Comparison of ENCODE assay signal across 18 mouse cellular contexts in the genomic region with DNA sequence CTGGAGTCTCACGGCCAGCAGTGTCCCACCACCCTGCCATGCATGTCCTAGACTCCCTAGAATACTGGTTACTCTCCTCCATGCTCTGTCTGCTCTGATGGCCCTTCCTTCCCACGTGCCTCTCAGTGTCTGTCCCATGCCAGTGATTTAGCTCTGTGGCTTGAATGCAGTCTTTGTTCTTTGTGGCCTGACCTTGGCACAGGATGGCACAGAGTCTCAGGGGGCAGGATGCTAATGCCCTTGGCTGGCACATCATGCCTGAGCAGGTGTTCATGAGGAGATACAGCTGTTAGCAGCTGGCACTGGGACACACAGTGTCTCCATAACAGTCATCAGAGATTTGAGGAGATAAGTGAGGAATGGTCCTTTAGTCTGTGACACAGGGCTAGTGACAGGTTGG. TPM values are rescaled to one million over a fixed set of nuclear protein-coding genes. Genes with fewer than 3 reads are reported as not detected.
DNase-seq lines count a peak whose midpoint lies in the region; ATAC-seq and TF ChIP-seq lines count a peak whose summit lies in the region.
"Had no signal": no experiment of that assay in that cellular context is flagged by ENCODE, and none has a peak within 500 bp of the region (broad histone marks: within the 10 kb centered on the region; RNA-seq: fewer than 3 reads in every experiment).

No protein-coding gene starts in this region.

- H3K9me3 ChIP-seq in forebrain, postnatal 0 days (ENCODE audit: low read length) = no peaks in the 10 kb centered on the region
- H3K9me3 ChIP-seq in forebrain, embryonic 11.5 days (ENCODE audit: control insufficient read depth, low read length) = no peaks in the 10 kb centered on the region
- no peaks in the 10 kb centered on the region for H3K9me3 ChIP-seq in midbrain, embryonic 13.5 days
- H3K9me3 ChIP-seq in midbrain, embryonic 16.5 days (replicated peaks; ENCODE audit: control insufficient read depth, low read length, poor library complexity, severe bottlenecking) = no peaks in the 10 kb centered on the region
- H3K9me3 ChIP-seq in heart, embryonic 10.5 days = no peaks in the 10 kb centered on the region
- H3K9me3 ChIP-seq: heart, embryonic 12.5 days had no signal

- no peak overlapping the region for H3K4me3 ChIP-seq in forebrain, postnatal 0 days (ENCODE audit: low read depth, low read length)
- H3K4me3 ChIP-seq in forebrain, embryonic 11.5 days (ENCODE audit: low read depth, low read length) = no peak overlapping the region
- H3K4me3 ChIP-seq in layer of hippocampus, adult 2 months = no peak overlapping the region
- no peak overlapping the region for H3K4me3 ChIP-seq in midbrain, embryonic 13.5 days (replicated peaks)
- no peak overlapping the region for H3K4me3 ChIP-seq in midbrain, embryonic 16.5 days (ENCODE audit: low read depth, low read length)
- no peak overlapping the region for H3K4me3 ChIP-seq in heart, embryonic 10.5 days
- H3K4me3 ChIP-seq: heart, embryonic 12.5 days had no signal

- TF ChIP-seq CTCF in forebrain, postnatal 0 days (IDR thresholded peaks at IDR 0.05; ENCODE audit: low read depth) = no peak
- TF ChIP-seq CTCF in layer of hippocampus, adult 2 months (conservative IDR thresholded peaks at IDR 0.05) = no peak

- intact Hi-C loops in left cerebral cortex, postnatal 4 days (cut with DNase I) = no loop called here

- WGBS in forebrain, postnatal 0 days = 49% methylated on average over 2 of the region's 2 CpGs
- 84% methylated on average over 2 of the region's 2 CpGs for WGBS in forebrain, embryonic 11.5 days
- WGBS in midbrain, embryonic 13.5 days = 70% methylated on average over 2 of the region's 2 CpGs
- WGBS in midbrain, embryonic 16.5 days = 62% methylated on average over 2 of the region's 2 CpGs
- WGBS in heart, embryonic 10.5 days = 75% methylated on average over 2 of the region's 2 CpGs

- ATAC-seq in forebrain, postnatal 0 days = 0 out of 2 replicates have a peak, but pooled peaks have one; percentile 27
- no peak for ATAC-seq in forebrain, embryonic 11.5 days (replicated peaks; ENCODE audit: low FRiP score)
- ATAC-seq in midbrain, embryonic 13.5 days = no peak
- no peak for ATAC-seq in midbrain, embryonic 16.5 days
- ATAC-seq: forebrain, embryonic 14.5 days had no signal

- H3K9ac ChIP-seq in forebrain, postnatal 0 days = no peak overlapping the region
- no peak overlapping the region for H3K9ac ChIP-seq in forebrain, embryonic 11.5 days (ENCODE audit: low read length)
- no peak overlapping the region for H3K9ac ChIP-seq in midbrain, embryonic 13.5 days (replicated peaks)
- H3K9ac ChIP-seq in midbrain, embryonic 16.5 days (ENCODE audit: low read depth, low read length) = no peak overlapping the region
- H3K9ac ChIP-seq: heart, embryonic 12.5 days had no signal

- DNase-seq in forebrain, postnatal 0 days = no peak
- DNase-seq in forebrain, embryonic 11.5 days (ENCODE audit: low spot score) = no peak
- peak in 1 of 2 experiments; percentile 64 for DNase-seq in layer of hippocampus, adult 2 months (ENCODE audit: low spot score in 2 of 2)
- no peak for DNase-seq in layer of hippocampus, postnatal 14 days (ENCODE audit: low spot score in 2 of 2)
- peak; percentile 66 for DNase-seq in left cerebral cortex, postnatal 4 days
- DNase-seq in heart, embryonic 10.5 days (ENCODE audit: low spot score) = no peak
- DNase-seq: adrenal gland, adult 2 months; cerebellum, postnatal 25 days; kidney, adult 2 months; kidney, postnatal 14 days; lung, adult 2 months; lung, postnatal 4 days; thymus, postnatal 4 days had no signal

- H3K36me3 ChIP-seq in forebrain, postnatal 0 days (ENCODE audit: insufficient read depth) = peaks cover 56% of the 10 kb centered on the region
- H3K36me3 ChIP-seq in forebrain, embryonic 11.5 days (ENCODE audit: control insufficient read depth, insufficient read depth, low read length) = peaks cover 8% of the 10 kb centered on the region; the same call in 1 of the 2 replicates
- H3K36me3 ChIP-seq in midbrain, embryonic 13.5 days = peaks cover 77% of the 10 kb centered on the region
- peaks cover 12% of the 10 kb centered on the region for H3K36me3 ChIP-seq in midbrain, embryonic 16.5 days (ENCODE audit: control insufficient read depth, insufficient read depth, low read length)
- no peaks in the 10 kb centered on the region for H3K36me3 ChIP-seq in heart, embryonic 10.5 days
- H3K36me3 ChIP-seq: heart, embryonic 12.5 days had no signal

- H3K27me3 ChIP-seq in forebrain, postnatal 0 days (ENCODE audit: insufficient read depth, low read length) = no peaks in the 10 kb centered on the region
- H3K27me3 ChIP-seq in forebrain, embryonic 11.5 days (ENCODE audit: control insufficient read depth, insufficient read depth, low read length) = no peaks in the 10 kb centered on the region
- no peaks in the 10 kb centered on the region for H3K27me3 ChIP-seq in midbrain, embryonic 13.5 days
- no peaks in the 10 kb centered on the region for H3K27me3 ChIP-seq in midbrain, embryonic 16.5 days (ENCODE audit: control insufficient read depth, insufficient read depth, low read depth, low read length)
- H3K27me3 ChIP-seq in heart, embryonic 10.5 days (ENCODE audit: insufficient read depth, poor library complexity, severe bottlenecking) = peaks cover 27% of the 10 kb centered on the region

- no peak overlapping the region for H3K4me2 ChIP-seq in forebrain, postnatal 0 days (ENCODE audit: low read depth)
- H3K4me2 ChIP-seq in forebrain, embryonic 11.5 days (ENCODE audit: low read depth, low read length, severe bottlenecking) = no peak overlapping the region
- no peak overlapping the region for H3K4me2 ChIP-seq in midbrain, embryonic 13.5 days (replicated peaks)
- H3K4me2 ChIP-seq in midbrain, embryonic 16.5 days (ENCODE audit: low read length) = no peak overlapping the region
- H3K4me2 ChIP-seq: heart, embryonic 12.5 days had no signal

- peaks cover 6% of the 10 kb centered on the region; the same call in 1 of the 2 replicates for H3K4me1 ChIP-seq in forebrain, postnatal 0 days (ENCODE audit: insufficient read depth)
- peaks cover 3% of the 10 kb centered on the region; the same call in 1 of the 2 replicates for H3K4me1 ChIP-seq in forebrain, embryonic 11.5 days (replicated peaks; ENCODE audit: control insufficient read depth, insufficient read depth, low read length)
- peaks cover 47% of the 10 kb centered on the region for H3K4me1 ChIP-seq in midbrain, embryonic 13.5 days (replicated peaks)
- peaks cover 17% of the 10 kb centered on the region for H3K4me1 ChIP-seq in midbrain, embryonic 16.5 days (ENCODE audit: control insufficient read depth, insufficient read depth, low read length)
- H3K4me1 ChIP-seq in heart, embryonic 10.5 days = peaks cover 18% of the 10 kb centered on the region

- no peak overlapping the region for H3K27ac ChIP-seq in forebrain, postnatal 0 days (ENCODE audit: low read depth, low read length)
- no peak overlapping the region for H3K27ac ChIP-seq in forebrain, embryonic 11.5 days (ENCODE audit: low read depth, low read length)
- peak overlapping the region; percentile 88 for H3K27ac ChIP-seq in layer of hippocampus, adult 2 months
- 0 out of 2 replicates have a peak overlapping the region, but pooled peaks have one; percentile 9 for H3K27ac ChIP-seq in midbrain, embryonic 13.5 days
- no peak overlapping the region for H3K27ac ChIP-seq in midbrain, embryonic 16.5 days (ENCODE audit: low read length)
- no peak overlapping the region for H3K27ac ChIP-seq in heart, embryonic 10.5 days

RNA-seq across cellular contexts. Expression of a gene that starts 20.8 kb away (rescaled TPM):
- total RNA-seq in forebrain, postnatal 0 days (2014; rRNA removed) = 91.6 and 96.7 TPM in 2 replicates
- polyA plus RNA-seq in forebrain, postnatal 0 days (2015; fragmentation: Nextera tagmentation; extraction: Ambion mirVana) = 46.7 and 63.1 TPM in 2 replicates
- polyA plus RNA-seq in forebrain, embryonic 11.5 days (2014; fragmentation: Nextera tagmentation; extraction: Ambion mirVana) = 48.7 and 60.9 TPM in 2 replicates
- 100 to 1,000 TPM; 111 to 114 TPM for total RNA-seq in layer of hippocampus, adult 2 months (2021)
- total RNA-seq in layer of hippocampus, postnatal 14 days (2021) = 100 to 1,000 TPM; 101 to 107 TPM
- 79.2 and 82.5 TPM in 2 replicates for polyA plus RNA-seq in midbrain, embryonic 13.5 days (2015; fragmentation: Nextera tagmentation; extraction: Ambion mirVana)
- polyA plus RNA-seq in midbrain, embryonic 16.5 days (2015; fragmentation: Nextera tagmentation; extraction: Ambion mirVana) = 75.3 and 86.3 TPM in 2 replicates
- 10 to 100 TPM; 61.4 to 71.4 TPM for total RNA-seq in left cerebral cortex, postnatal 4 days (2021)
- 3.1 and 3.3 TPM in 2 replicates for polyA plus RNA-seq in heart, embryonic 10.5 days (2016; fragmentation: Nextera tagmentation; extraction: Ambion mirVana)
- total RNA-seq: CH12.LX had no signal

Comparison
In these comparisons a context has a peak if more than half of its experiments do, and no peak if none do; other contexts are left out.
1. H3K27ac ChIP-seq: peak in layer of hippocampus, adult 2 months (single experiment) and midbrain, embryonic 13.5 days (single experiment); none in forebrain, postnatal 0 days (single experiment), forebrain, embryonic 11.5 days (single experiment), midbrain, embryonic 16.5 days (single experiment) and heart, embryonic 10.5 days (single experiment).
2. RNA of a gene that starts 20.8 kb away (polyA plus RNA-seq): 75.3 to 86.3 TPM in midbrain, embryonic 16.5 days, 79.2 to 82.5 TPM in midbrain, embryonic 13.5 days, 46.7 to 63.1 TPM in forebrain, postnatal 0 days and 48.7 to 60.9 TPM in forebrain, embryonic 11.5 days; 3.1 to 3.3 TPM in heart, embryonic 10.5 days; every median in the first group is over 10 times any median in the second.